Mouse (Mus musculus): Measurements from ENCODE around the gene Gm13697. TPM values are rescaled to one million over a fixed set of nuclear protein-coding genes. Genes with fewer than 3 reads are reported as not detected.
"Not testable (repeated sequence)": the region's sequence is repeated elsewhere in the genome, so short reads cannot be mapped to it uniquely, and the experiment has no call there.

Gm13697 gene
- total RNA-seq (2014; fragmentation: Nextera tagmentation) (not detected in 2 replicates), total RNA-seq (2017) (0.17 and 0.27 TPM in 2 replicates), polyA plus RNA-seq (2012) (not detected in 2 replicates)

DNA sequence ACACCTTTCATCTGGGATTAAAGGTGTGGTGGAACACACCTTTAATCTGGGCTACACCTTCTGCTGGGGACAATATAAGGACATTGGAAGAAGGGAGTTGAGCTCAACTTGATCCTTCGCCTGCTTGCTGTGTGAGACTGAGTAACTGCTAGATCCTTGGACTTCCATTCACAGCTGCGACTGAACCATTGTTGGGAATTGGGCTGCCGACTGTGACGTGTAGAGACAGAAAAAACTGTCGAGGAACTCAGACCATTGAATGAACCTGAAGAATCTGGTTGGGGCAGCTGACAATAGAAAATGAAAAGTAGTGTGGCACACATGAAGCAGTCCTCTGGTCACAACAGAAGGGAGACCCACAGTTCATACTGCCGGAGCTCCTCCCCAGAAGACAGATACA is at the start of gene Gm13697:
TSS of gene Gm13697 (plus strand) at position 301 of the 400 bp plus-strand sequence.
- H3K36me3 ChIP-seq (replicated peaks); ATAC-seq (ENCODE audit: extremely low read depth, insufficient number of reproducible peaks, low FRiP score, poor library complexity, severe bottlenecking); DNase-seq (ENCODE audit: low spot score); H3K4me1 ChIP-seq (ENCODE audit: insufficient read depth, low read depth, low read length); H3K4me3 ChIP-seq (ENCODE audit: low read depth, low read length); H3K27me3 ChIP-seq (ENCODE audit: insufficient read depth, low read length); H3K9me3 ChIP-seq (replicated peaks): not testable (repeated sequence)

GRCm38 (mm10) chr2:83940931-83941361 is 43.6 kb upstream of the Gm13697 start, which contains the start of gene Zswim2:
Zswim2 (minus strand) TSS chr2:83941228.
- H3K27me3 ChIP-seq (ENCODE audit: insufficient read depth, low read length), result no peaks in the 10 kb centered on the region
- H3K4me3 ChIP-seq (ENCODE audit: low read depth, low read length), result no peak within 1 kb of the TSS
- no peaks in the 10 kb centered on the region for H3K36me3 ChIP-seq (replicated peaks)
- TF ChIP-seq TAL1 (conservative IDR thresholded peaks at IDR 0.05; ENCODE audit: low read depth, low read length) (no peak), GATA1 (IDR thresholded peaks at IDR 0.05; ENCODE audit: borderline replicate concordance, low read length) (no peak), POLR2AphosphoS5 (IDR thresholded peaks at IDR 0.05; ENCODE audit: insufficient replicate concordance, low read depth, low read length) (no peak), CTCF (IDR thresholded peaks at IDR 0.05; ENCODE audit: low read depth, low read length) (no peak), GATA2 (IDR thresholded peaks at IDR 0.05; ENCODE audit: borderline replicate concordance, low read depth, low read length) (no peak)
- no peaks in the 10 kb centered on the region for H3K9me3 ChIP-seq (replicated peaks)
- DNase-seq (ENCODE audit: low spot score) (no peak), ATAC-seq (ENCODE audit: extremely low read depth, insufficient number of reproducible peaks, low FRiP score, poor library complexity, severe bottlenecking) (no peak)
- H3K4me1 ChIP-seq (ENCODE audit: insufficient read depth, low read depth, low read length), result no peaks in the 10 kb centered on the region

- Histone ChIP-seq H3K9me3 (replicated peaks) (no peaks in the 10 kb centered on the region), H3K4me1 (ENCODE audit: insufficient read depth, low read depth, low read length) (no peaks in the 10 kb centered on the region), H3K4me3 (ENCODE audit: low read depth, low read length) (no peak overlapping the region), H3K36me3 (replicated peaks) (no peaks in the 10 kb centered on the region), H3K27me3 (ENCODE audit: insufficient read depth, low read length) (no peaks in the 10 kb centered on the region)
- no peak for TF ChIP-seq GATA1 (IDR thresholded peaks at IDR 0.05; ENCODE audit: borderline replicate concordance, low read length)
- TF ChIP-seq CTCF (IDR thresholded peaks at IDR 0.05; ENCODE audit: low read depth, low read length), result no peak
- TF ChIP-seq GATA2 (IDR thresholded peaks at IDR 0.05; ENCODE audit: borderline replicate concordance, low read depth, low read length), result no peak
- TF ChIP-seq TAL1 (conservative IDR thresholded peaks at IDR 0.05; ENCODE audit: low read depth, low read length), result no peak
- TF ChIP-seq POLR2AphosphoS5 (IDR thresholded peaks at IDR 0.05; ENCODE audit: insufficient replicate concordance, low read depth, low read length), result no peak
- DNase-seq (ENCODE audit: low spot score), result no peak
- ATAC-seq (ENCODE audit: extremely low read depth, insufficient number of reproducible peaks, low FRiP score, poor library complexity, severe bottlenecking), result no peak
These were observed 43.2 kb upstream of the Gm13697 start for GRCm38 (mm10) chr2:83941378-83941777.

DNA sequence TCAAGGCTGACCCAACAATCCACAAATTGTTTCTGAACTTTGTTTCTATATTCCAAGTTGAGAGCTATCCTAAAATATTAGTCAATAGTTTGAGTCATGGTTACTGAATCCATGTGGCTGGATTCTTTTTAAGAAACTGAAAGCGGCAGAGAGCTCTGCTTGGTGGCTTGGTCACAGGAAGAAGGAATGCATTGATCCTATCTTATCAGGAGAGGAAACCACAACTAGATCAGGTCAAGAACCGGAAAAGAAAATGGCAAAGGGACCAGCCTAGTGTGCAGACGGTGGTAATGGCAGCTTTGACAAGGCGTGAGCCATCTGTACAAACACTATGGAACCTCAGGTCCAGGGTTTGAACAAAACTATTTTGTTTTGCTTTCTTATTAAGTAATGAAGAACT is 42.8 kb upstream of the Gm13697 start:
- no peaks in the 10 kb centered on the region for H3K9me3 ChIP-seq (replicated peaks)
- ATAC-seq (ENCODE audit: extremely low read depth, insufficient number of reproducible peaks, low FRiP score, poor library complexity, severe bottlenecking), result no peak
- H3K4me1 ChIP-seq (ENCODE audit: insufficient read depth, low read depth, low read length), result no peaks in the 10 kb centered on the region
- TF ChIP-seq GATA2 (IDR thresholded peaks at IDR 0.05; ENCODE audit: borderline replicate concordance, low read depth, low read length), result no peak
- no peak for TF ChIP-seq TAL1 (conservative IDR thresholded peaks at IDR 0.05; ENCODE audit: low read depth, low read length)
- TF ChIP-seq CTCF (IDR thresholded peaks at IDR 0.05; ENCODE audit: low read depth, low read length), result no peak
- TF ChIP-seq POLR2AphosphoS5 (IDR thresholded peaks at IDR 0.05; ENCODE audit: insufficient replicate concordance, low read depth, low read length), result no peak
- TF ChIP-seq GATA1 (IDR thresholded peaks at IDR 0.05; ENCODE audit: borderline replicate concordance, low read length), result no peak
- DNase-seq (ENCODE audit: low spot score), result no peak
- H3K27me3 ChIP-seq (ENCODE audit: insufficient read depth, low read length), result no peaks in the 10 kb centered on the region
- no peak overlapping the region for H3K4me3 ChIP-seq (ENCODE audit: low read depth, low read length)
- H3K36me3 ChIP-seq (replicated peaks), result no peaks in the 10 kb centered on the region

DNA sequence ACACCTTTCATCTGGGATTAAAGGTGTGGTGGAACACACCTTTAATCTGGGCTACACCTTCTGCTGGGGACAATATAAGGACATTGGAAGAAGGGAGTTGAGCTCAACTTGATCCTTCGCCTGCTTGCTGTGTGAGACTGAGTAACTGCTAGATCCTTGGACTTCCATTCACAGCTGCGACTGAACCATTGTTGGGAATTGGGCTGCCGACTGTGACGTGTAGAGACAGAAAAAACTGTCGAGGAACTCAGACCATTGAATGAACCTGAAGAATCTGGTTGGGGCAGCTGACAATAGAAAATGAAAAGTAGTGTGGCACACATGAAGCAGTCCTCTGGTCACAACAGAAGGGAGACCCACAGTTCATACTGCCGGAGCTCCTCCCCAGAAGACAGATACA is 29.1 kb upstream of the Gm13697 start, which contains the start of gene Gm13698:
TSS of gene Gm13698 (plus strand) at position 301 of the 400 bp plus-strand sequence.
- H3K9me3 ChIP-seq (replicated peaks); DNase-seq (ENCODE audit: low spot score); H3K36me3 ChIP-seq (replicated peaks); H3K4me3 ChIP-seq (ENCODE audit: low read depth, low read length); H3K4me1 ChIP-seq (ENCODE audit: insufficient read depth, low read depth, low read length); H3K27me3 ChIP-seq (ENCODE audit: insufficient read depth, low read length); ATAC-seq (ENCODE audit: extremely low read depth, insufficient number of reproducible peaks, low FRiP score, poor library complexity, severe bottlenecking): not testable (repeated sequence)

DNA sequence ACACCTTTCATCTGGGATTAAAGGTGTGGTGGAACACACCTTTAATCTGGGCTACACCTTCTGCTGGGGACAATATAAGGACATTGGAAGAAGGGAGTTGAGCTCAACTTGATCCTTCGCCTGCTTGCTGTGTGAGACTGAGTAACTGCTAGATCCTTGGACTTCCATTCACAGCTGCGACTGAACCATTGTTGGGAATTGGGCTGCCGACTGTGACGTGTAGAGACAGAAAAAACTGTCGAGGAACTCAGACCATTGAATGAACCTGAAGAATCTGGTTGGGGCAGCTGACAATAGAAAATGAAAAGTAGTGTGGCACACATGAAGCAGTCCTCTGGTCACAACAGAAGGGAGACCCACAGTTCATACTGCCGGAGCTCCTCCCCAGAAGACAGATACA is 23.3 kb upstream of the Gm13697 start, which contains the start of gene Gm13693:
TSS of gene Gm13693 (plus strand) at position 301 of the 400 bp plus-strand sequence.
- not testable (repeated sequence) for H3K4me1 ChIP-seq (ENCODE audit: insufficient read depth, low read depth, low read length); H3K4me3 ChIP-seq (ENCODE audit: low read depth, low read length); H3K27me3 ChIP-seq (ENCODE audit: insufficient read depth, low read length); H3K9me3 ChIP-seq (replicated peaks); H3K36me3 ChIP-seq (replicated peaks); DNase-seq (ENCODE audit: low spot score); ATAC-seq (ENCODE audit: extremely low read depth, insufficient number of reproducible peaks, low FRiP score, poor library complexity, severe bottlenecking)

DNA sequence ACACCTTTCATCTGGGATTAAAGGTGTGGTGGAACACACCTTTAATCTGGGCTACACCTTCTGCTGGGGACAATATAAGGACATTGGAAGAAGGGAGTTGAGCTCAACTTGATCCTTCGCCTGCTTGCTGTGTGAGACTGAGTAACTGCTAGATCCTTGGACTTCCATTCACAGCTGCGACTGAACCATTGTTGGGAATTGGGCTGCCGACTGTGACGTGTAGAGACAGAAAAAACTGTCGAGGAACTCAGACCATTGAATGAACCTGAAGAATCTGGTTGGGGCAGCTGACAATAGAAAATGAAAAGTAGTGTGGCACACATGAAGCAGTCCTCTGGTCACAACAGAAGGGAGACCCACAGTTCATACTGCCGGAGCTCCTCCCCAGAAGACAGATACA is 17.5 kb upstream of the Gm13697 start, which contains the start of gene Gm13695:
TSS of gene Gm13695 (plus strand) at position 301 of the 400 bp plus-strand sequence.
- not testable (repeated sequence) for H3K4me1 ChIP-seq (ENCODE audit: insufficient read depth, low read depth, low read length); DNase-seq (ENCODE audit: low spot score); H3K27me3 ChIP-seq (ENCODE audit: insufficient read depth, low read length); H3K9me3 ChIP-seq (replicated peaks); H3K4me3 ChIP-seq (ENCODE audit: low read depth, low read length); H3K36me3 ChIP-seq (replicated peaks); ATAC-seq (ENCODE audit: extremely low read depth, insufficient number of reproducible peaks, low FRiP score, poor library complexity, severe bottlenecking)

GRCm38 (mm10) chr2:83972823-83973222 is 11.7 kb upstream of the Gm13697 start, which contains the start of gene Gm13696:
Gm13696 (plus strand) TSS chr2:83973123.
- H3K27me3 ChIP-seq (ENCODE audit: insufficient read depth, low read length); ATAC-seq (ENCODE audit: extremely low read depth, insufficient number of reproducible peaks, low FRiP score, poor library complexity, severe bottlenecking); H3K4me1 ChIP-seq (ENCODE audit: insufficient read depth, low read depth, low read length); H3K36me3 ChIP-seq (replicated peaks); DNase-seq (ENCODE audit: low spot score); H3K9me3 ChIP-seq (replicated peaks); H3K4me3 ChIP-seq (ENCODE audit: low read depth, low read length): not testable (repeated sequence)

DNA sequence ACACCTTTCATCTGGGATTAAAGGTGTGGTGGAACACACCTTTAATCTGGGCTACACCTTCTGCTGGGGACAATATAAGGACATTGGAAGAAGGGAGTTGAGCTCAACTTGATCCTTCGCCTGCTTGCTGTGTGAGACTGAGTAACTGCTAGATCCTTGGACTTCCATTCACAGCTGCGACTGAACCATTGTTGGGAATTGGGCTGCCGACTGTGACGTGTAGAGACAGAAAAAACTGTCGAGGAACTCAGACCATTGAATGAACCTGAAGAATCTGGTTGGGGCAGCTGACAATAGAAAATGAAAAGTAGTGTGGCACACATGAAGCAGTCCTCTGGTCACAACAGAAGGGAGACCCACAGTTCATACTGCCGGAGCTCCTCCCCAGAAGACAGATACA is 5.9 kb upstream of the Gm13697 start, which contains the start of gene Gm13694:
TSS of gene Gm13694 (plus strand) at position 301 of the 400 bp plus-strand sequence.
- not testable (repeated sequence) for H3K4me1 ChIP-seq (ENCODE audit: insufficient read depth, low read depth, low read length); DNase-seq (ENCODE audit: low spot score); H3K36me3 ChIP-seq (replicated peaks); H3K4me3 ChIP-seq (ENCODE audit: low read depth, low read length); H3K27me3 ChIP-seq (ENCODE audit: insufficient read depth, low read length); ATAC-seq (ENCODE audit: extremely low read depth, insufficient number of reproducible peaks, low FRiP score, poor library complexity, severe bottlenecking); H3K9me3 ChIP-seq (replicated peaks)

- not testable (repeated sequence) for ATAC-seq (ENCODE audit: extremely low read depth, insufficient number of reproducible peaks, low FRiP score, poor library complexity, severe bottlenecking); H3K4me3 ChIP-seq (ENCODE audit: low read depth, low read length); DNase-seq (ENCODE audit: low spot score); H3K4me1 ChIP-seq (ENCODE audit: insufficient read depth, low read depth, low read length); H3K27me3 ChIP-seq (ENCODE audit: insufficient read depth, low read length); H3K9me3 ChIP-seq (replicated peaks); H3K36me3 ChIP-seq (replicated peaks)
These were observed 5.7 kb downstream of the Gm13697 start, which contains the start of gene Gm13691 for GRCm38 (mm10) chr2:83990253-83990652. Gm13691 (plus strand) TSS chr2:83990553.
